29 mouse cellular contexts compared by ENCODE assay signal in genomic region chr5:126023906-126024305, GRCm38 (mm10).
DNase-seq lines count a peak whose midpoint lies in the region; ATAC-seq and TF ChIP-seq lines count a peak whose summit lies in the region.
"Had no signal": no experiment of that assay in that cellular context is flagged by ENCODE, and none has a peak within 500 bp of the region (broad histone marks: within the 10 kb centered on the region; RNA-seq: fewer than 3 reads in every experiment).

No protein-coding gene starts in this region.

- peak; percentile 23 for DNase-seq in hindbrain, embryonic 10.5 days (ENCODE audit: low spot score)
- DNase-seq in hindbrain, postnatal 0 days (ENCODE audit: low spot score) = no peak
- DNase-seq in midbrain, embryonic 10.5 days (ENCODE audit: low spot score) = peak; percentile 12
- no peak for DNase-seq in midbrain, embryonic 14.5 days
- peak; percentile 11 for DNase-seq in embryo, embryonic 9.5 days (ENCODE audit: extremely low spot score)
- DNase-seq in left cerebral cortex, adult 18-20 months (ENCODE audit: low spot score in 2 of 2) = no peak
- DNase-seq: adrenal gland, postnatal 10 days; adrenal gland, postnatal 36 days; B cell, adult 2 months; cerebellum, adult 18-20 months; cerebellum, adult 9-10 months; cerebellum, postnatal 14 days; forebrain, postnatal 0 days; gastrocnemius, adult 2 months; gastrocnemius, postnatal 14 days; heart, adult 2 months; heart, postnatal 14 days; heart, postnatal 4 days had no signal

- 33% methylated on average over 2 of the region's 2 CpGs for WGBS in hindbrain, embryonic 10.5 days
- 24% methylated on average over 2 of the region's 2 CpGs for WGBS in hindbrain, postnatal 0 days
- 35% methylated on average over 2 of the region's 2 CpGs for WGBS in midbrain, embryonic 10.5 days
- WGBS in midbrain, embryonic 14.5 days = 13% methylated on average over 2 of the region's 2 CpGs

- TF ChIP-seq CTCF in hindbrain, postnatal 0 days (IDR thresholded peaks at IDR 0.05; ENCODE audit: low read depth) = no peak

- H3K9me3 ChIP-seq in hindbrain, embryonic 10.5 days = no peaks in the 10 kb centered on the region
- no peaks in the 10 kb centered on the region for H3K9me3 ChIP-seq in hindbrain, postnatal 0 days (ENCODE audit: low read length)
- H3K9me3 ChIP-seq in midbrain, embryonic 10.5 days (replicated peaks) = no peaks in the 10 kb centered on the region
- H3K9me3 ChIP-seq in midbrain, embryonic 14.5 days (ENCODE audit: control insufficient read depth, low read length) = no peaks in the 10 kb centered on the region
- H3K9me3 ChIP-seq: embryonic facial prominence, embryonic 12.5 days; embryonic facial prominence, embryonic 15.5 days; heart, embryonic 10.5 days; intestine, embryonic 15.5 days had no signal

- no peaks in the 10 kb centered on the region for H3K27me3 ChIP-seq in hindbrain, embryonic 10.5 days (ENCODE audit: insufficient read depth, poor library complexity, severe bottlenecking)
- no peaks in the 10 kb centered on the region for H3K27me3 ChIP-seq in hindbrain, postnatal 0 days (ENCODE audit: insufficient read depth, low read length)
- H3K27me3 ChIP-seq in midbrain, embryonic 10.5 days (ENCODE audit: low read depth, poor library complexity, severe bottlenecking) = no peaks in the 10 kb centered on the region
- H3K27me3 ChIP-seq in midbrain, embryonic 14.5 days (ENCODE audit: control insufficient read depth, insufficient read depth, low read length) = no peaks in the 10 kb centered on the region
- H3K27me3 ChIP-seq: CH12.LX; embryonic facial prominence, embryonic 12.5 days; embryonic facial prominence, embryonic 15.5 days; heart, embryonic 13.5 days; intestine, embryonic 15.5 days; Patski had no signal

- H3K27ac ChIP-seq in hindbrain, embryonic 10.5 days = no peak overlapping the region
- no peak overlapping the region for H3K27ac ChIP-seq in hindbrain, postnatal 0 days
- H3K27ac ChIP-seq in midbrain, embryonic 10.5 days (replicated peaks) = no peak overlapping the region
- H3K27ac ChIP-seq in midbrain, embryonic 14.5 days (replicated peaks; ENCODE audit: low read depth, low read length) = no peak overlapping the region
- H3K27ac ChIP-seq: embryonic facial prominence, embryonic 12.5 days; embryonic facial prominence, embryonic 15.5 days; gastrocnemius, adult 2 months; heart, adult 2 months; heart, embryonic 10.5 days; heart, embryonic 13.5 days; hindbrain, embryonic 14.5 days; intestine, embryonic 15.5 days had no signal

- no peak overlapping the region for H3K9ac ChIP-seq in hindbrain, postnatal 0 days (replicated peaks; ENCODE audit: low read length)
- H3K9ac ChIP-seq in midbrain, embryonic 14.5 days (replicated peaks; ENCODE audit: low read length) = no peak overlapping the region
- H3K9ac ChIP-seq: embryonic facial prominence, embryonic 12.5 days; embryonic facial prominence, embryonic 15.5 days; forebrain, postnatal 0 days; heart, embryonic 13.5 days; hindbrain, embryonic 14.5 days; intestine, embryonic 15.5 days had no signal

- H3K4me2 ChIP-seq in hindbrain, postnatal 0 days (ENCODE audit: low read depth, low read length) = no peak overlapping the region
- H3K4me2 ChIP-seq in midbrain, embryonic 14.5 days (ENCODE audit: low read length) = no peak overlapping the region
- H3K4me2 ChIP-seq: embryonic facial prominence, embryonic 12.5 days; embryonic facial prominence, embryonic 15.5 days; heart, embryonic 13.5 days; hindbrain, embryonic 14.5 days; intestine, embryonic 15.5 days had no signal

- no peak for ATAC-seq in hindbrain, postnatal 0 days
- no peak for ATAC-seq in midbrain, embryonic 14.5 days (ENCODE audit: low FRiP score, low TSS enrichment)
- no peak for ATAC-seq in inflammation-experienced regulatory T-cells, adult 6 months
- ATAC-seq: forebrain, embryonic 14.5 days; forebrain, postnatal 0 days; intestine, embryonic 15.5 days; Patski had no signal

- H3K36me3 ChIP-seq in hindbrain, embryonic 10.5 days = no peaks in the 10 kb centered on the region
- no peaks in the 10 kb centered on the region for H3K36me3 ChIP-seq in hindbrain, postnatal 0 days (ENCODE audit: insufficient read depth, low read length)
- no peaks in the 10 kb centered on the region for H3K36me3 ChIP-seq in midbrain, embryonic 10.5 days
- H3K36me3 ChIP-seq in midbrain, embryonic 14.5 days (ENCODE audit: control insufficient read depth, insufficient read depth, low read length) = no peaks in the 10 kb centered on the region
- H3K36me3 ChIP-seq: embryonic facial prominence, embryonic 12.5 days; embryonic facial prominence, embryonic 15.5 days; G1E; heart, embryonic 10.5 days; heart, embryonic 13.5 days; intestine, embryonic 15.5 days had no signal

- H3K4me3 ChIP-seq in hindbrain, embryonic 10.5 days = no peak overlapping the region
- no peak overlapping the region for H3K4me3 ChIP-seq in hindbrain, postnatal 0 days (ENCODE audit: low read length)
- no peak overlapping the region for H3K4me3 ChIP-seq in midbrain, embryonic 10.5 days
- H3K4me3 ChIP-seq in midbrain, embryonic 14.5 days (replicated peaks; ENCODE audit: low read depth, low read length) = no peak overlapping the region
- H3K4me3 ChIP-seq: embryonic facial prominence, embryonic 12.5 days; embryonic facial prominence, embryonic 15.5 days; gastrocnemius, adult 2 months; heart, adult 2 months; heart, embryonic 10.5 days; heart, embryonic 13.5 days; intestine, embryonic 15.5 days had no signal

- H3K4me1 ChIP-seq in hindbrain, embryonic 10.5 days (replicated peaks) = peaks cover 17% of the 10 kb centered on the region
- no peaks in the 10 kb centered on the region for H3K4me1 ChIP-seq in hindbrain, postnatal 0 days (ENCODE audit: insufficient read depth, low read length)
- H3K4me1 ChIP-seq in midbrain, embryonic 10.5 days = peaks cover 10% of the 10 kb centered on the region
- no peaks in the 10 kb centered on the region for H3K4me1 ChIP-seq in midbrain, embryonic 14.5 days (ENCODE audit: control insufficient read depth, insufficient read depth, low read length)
- H3K4me1 ChIP-seq: embryonic facial prominence, embryonic 12.5 days; embryonic facial prominence, embryonic 15.5 days; heart, embryonic 10.5 days; heart, embryonic 13.5 days; intestine, embryonic 15.5 days had no signal

Comparison
In these comparisons a context has a peak if more than half of its experiments do, and no peak if none do; other contexts are left out.
1. DNase-seq: peak in hindbrain, embryonic 10.5 days (single experiment), midbrain, embryonic 10.5 days (single experiment) and embryo, embryonic 9.5 days (single experiment); none in hindbrain, postnatal 0 days (single experiment), midbrain, embryonic 14.5 days (single experiment) and left cerebral cortex, adult 18-20 months (0 of 2).